Mouse (Mus musculus): ENCODE results near the gene Srgap3.

GRCm38 (mm10) chr6:112735054-112735453 lies 212.0 kb downstream of the Srgap3 start:
- no peak for TF ChIP-seq CTCF (IDR thresholded peaks at IDR 0.05; ENCODE audit: insufficient read depth, low read depth, low read length)
- TF ChIP-seq POLR2A (IDR thresholded peaks at IDR 0.05; ENCODE audit: insufficient read depth, low read depth, low read length), result no peak
